Mouse (Mus musculus) liver, embryonic 14.5 days (tissue): ENCODE data around the gene Hsd17b2.

ENCODE experiments used
- CTCF ChIP-seq: IDR thresholded peaks from 2 replicates; pipeline ENCODE4 v1.5.1; 2016; ENCODE audit warnings: antibody characterized with exemption, low read depth, control low read depth
- EP300 ChIP-seq: IDR thresholded peaks from 2 replicates; pipeline ENCODE4 v1.6.1; 2016; ENCODE audit warnings: antibody characterized with exemption, low read depth

DNA sequence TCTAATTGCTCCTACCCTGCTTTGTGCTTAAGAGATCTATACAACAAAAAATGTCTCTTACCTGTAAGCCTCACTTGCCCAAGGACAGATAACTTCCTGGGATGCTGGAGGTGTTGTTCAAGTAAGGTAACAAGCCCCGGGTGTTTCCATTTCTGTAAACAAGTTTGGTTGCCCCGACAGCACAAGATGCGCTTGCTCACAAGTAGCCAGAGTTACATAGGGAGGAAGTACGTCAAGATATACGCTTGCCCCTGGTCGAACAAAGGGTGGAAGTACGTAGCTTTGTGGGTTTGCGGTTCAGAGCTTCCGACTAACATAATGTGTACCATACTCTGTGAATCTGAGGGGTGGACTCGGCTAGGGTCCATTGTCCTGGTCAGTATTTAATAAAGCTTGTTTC, 74.4 kb downstream of the Hsd17b2 start:
- TF ChIP-seq EP300 (no peak), CTCF (no peak)
